Mouse (Mus musculus) G1E (cell line): ENCODE data around the gene Epc2.

Experiments used
- CTCF ChIP-seq: IDR thresholded peaks from 2 replicates; pipeline ENCODE4 v1.5.1; 2012; ENCODE audit warnings: low read depth, low read length, inconsistent platforms, mixed read lengths
- GATA1 ChIP-seq: IDR thresholded peaks from 2 replicates; pipeline ENCODE4 v1.6.1; 2012; ENCODE audit warnings: borderline replicate concordance, low read length, inconsistent platforms, mixed read lengths
- POLR2AphosphoS5 ChIP-seq: IDR thresholded peaks from 2 replicates; pipeline ENCODE4 v1.6.1; 2012; ENCODE audit warnings: low read depth, low read length, inconsistent platforms; ENCODE audit not compliant: insufficient replicate concordance

DNA sequence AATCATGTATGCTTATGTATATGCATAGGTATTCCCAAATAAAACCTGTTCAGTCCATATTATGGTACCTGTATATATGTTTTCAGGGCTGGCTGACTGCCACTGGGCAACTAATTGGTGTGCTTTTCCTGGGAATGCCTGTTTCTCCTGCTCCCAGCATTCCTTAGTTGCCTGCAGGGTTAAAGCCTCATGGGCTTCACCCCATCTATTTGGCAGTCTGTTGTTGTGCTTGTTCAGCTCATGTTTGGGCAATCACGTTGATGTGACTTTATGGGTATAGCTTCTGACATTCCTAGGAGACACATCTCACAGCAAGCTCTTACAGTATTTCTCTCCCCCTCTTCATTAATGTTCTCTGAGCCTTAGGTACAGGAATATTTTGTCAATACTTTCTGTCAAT, 59.5 kb downstream of the Epc2 start:
- TF ChIP-seq CTCF, result no peak
- no peak for TF ChIP-seq GATA1
- no peak for TF ChIP-seq POLR2AphosphoS5
